Mouse (Mus musculus) erythroblast, embryonic 14.5 days (primary cell): ENCODE results near the gene Chchd10.

Experiments
- GATA1 ChIP-seq: IDR thresholded peaks from 2 replicates; pipeline ENCODE4 v1.6.1; 2012; ENCODE audit warnings: low read length, inconsistent platforms, mixed read lengths
- TAL1 ChIP-seq: IDR thresholded peaks from 3 replicates; pipeline ENCODE4 v1.6.1; 2012; ENCODE audit warnings: low read length, inconsistent platforms, mixed read lengths

- TF ChIP-seq TAL1 (no peak), GATA1 (peak; percentile 86)
Observed at GRCm38 (mm10) chr10:75897373-75897772, 35.6 kb upstream of the Chchd10 start.
